Mouse (Mus musculus): ENCODE data around the gene Ambra1. TPM values are rescaled to one million over a fixed set of nuclear protein-coding genes. Genes with fewer than 3 reads are reported as not detected.

The Ambra1 gene
- polyA plus RNA-seq, 1 experiment from 2014 or later: 8.7 TPM

DNA sequence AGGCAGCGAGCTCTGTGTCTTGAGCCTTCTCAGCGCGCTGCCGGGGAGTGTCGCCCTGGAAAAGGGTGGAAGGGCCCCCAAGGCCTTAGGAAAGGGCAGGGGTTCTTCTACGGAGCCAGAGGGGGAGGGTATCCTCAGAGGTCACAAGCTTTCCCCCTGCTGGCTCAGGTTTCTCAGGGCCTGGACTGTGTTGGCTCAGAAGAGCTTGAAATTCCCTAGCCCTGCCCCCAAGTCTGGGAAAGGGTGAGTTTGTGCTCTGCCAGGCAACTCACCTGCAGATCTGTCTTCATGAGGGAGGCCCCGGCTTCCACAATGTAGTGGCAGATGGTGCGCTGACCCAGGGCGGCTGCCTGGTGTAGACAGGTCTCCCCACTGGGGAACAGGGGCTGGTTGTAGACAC, 203.5 kb downstream of the Ambra1 start:
- H3K9ac ChIP-seq: no peak overlapping the region
- H3K4me2 ChIP-seq: no peak overlapping the region
- no peaks in the 10 kb centered on the region for H3K9me3 ChIP-seq (replicated peaks)
- H3K4me3 ChIP-seq: no peak overlapping the region
- H3K27ac ChIP-seq: peak overlapping the region; percentile 64
- 75% methylated on average over 9 of the region's 9 CpGs for WGBS (ENCODE audit: insufficient replicate concordance)
- H3K36me3 ChIP-seq: peaks cover 59% of the 10 kb centered on the region
- peaks cover 55% of the 10 kb centered on the region for H3K4me1 ChIP-seq
- ATAC-seq: no peak
- H3K27me3 ChIP-seq (replicated peaks): peaks cover 31% of the 10 kb centered on the region

DNA sequence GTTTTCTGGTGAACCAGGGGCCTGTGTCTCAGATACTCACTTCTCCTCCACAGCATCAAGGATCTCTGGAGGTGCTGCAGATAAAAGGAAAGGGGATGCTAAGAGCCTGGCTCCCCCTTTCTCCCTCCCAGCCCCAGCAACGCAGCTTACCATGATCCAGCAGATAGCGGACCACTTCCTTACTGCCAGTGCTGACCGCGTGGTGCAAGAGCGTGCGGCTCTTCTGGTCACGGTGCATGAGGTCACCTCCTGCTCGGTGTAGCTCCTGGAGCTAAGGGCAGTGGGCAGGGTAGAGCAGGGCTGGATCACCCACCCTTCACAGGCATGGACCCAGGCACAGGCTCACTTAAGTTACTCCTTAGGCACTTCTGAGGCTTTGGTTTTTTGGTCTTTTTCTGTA, 204.1 kb downstream of the Ambra1 start:
- no peak overlapping the region for H3K9ac ChIP-seq
- peaks cover 54% of the 10 kb centered on the region for H3K4me1 ChIP-seq
- peak; percentile 11; the same call in 1 of the 2 replicates for ATAC-seq
- no peak overlapping the region for H3K4me3 ChIP-seq
- peaks cover 26% of the 10 kb centered on the region for H3K27me3 ChIP-seq (replicated peaks)
- no peak overlapping the region for H3K4me2 ChIP-seq
- no peak overlapping the region for H3K27ac ChIP-seq
- WGBS (ENCODE audit: insufficient replicate concordance): 35% methylated on average over 8 of the region's 8 CpGs
- peaks cover 64% of the 10 kb centered on the region for H3K36me3 ChIP-seq
- H3K9me3 ChIP-seq (replicated peaks): no peaks in the 10 kb centered on the region

- 83% methylated on average over 9 of the region's 9 CpGs for WGBS (ENCODE audit: insufficient replicate concordance)
- no peak overlapping the region for H3K4me2 ChIP-seq
- peaks cover 74% of the 10 kb centered on the region for H3K36me3 ChIP-seq
- H3K27me3 ChIP-seq (replicated peaks): peaks cover 20% of the 10 kb centered on the region
- H3K4me3 ChIP-seq: no peak overlapping the region
- no peak for ATAC-seq
- H3K9me3 ChIP-seq (replicated peaks): no peaks in the 10 kb centered on the region
- H3K4me1 ChIP-seq: peaks cover 50% of the 10 kb centered on the region
- no peak overlapping the region for H3K9ac ChIP-seq
- H3K27ac ChIP-seq: no peak overlapping the region
Observed at GRCm38 (mm10) chr2:91934826-91935525, 205.0 kb downstream of the Ambra1 start.

DNA sequence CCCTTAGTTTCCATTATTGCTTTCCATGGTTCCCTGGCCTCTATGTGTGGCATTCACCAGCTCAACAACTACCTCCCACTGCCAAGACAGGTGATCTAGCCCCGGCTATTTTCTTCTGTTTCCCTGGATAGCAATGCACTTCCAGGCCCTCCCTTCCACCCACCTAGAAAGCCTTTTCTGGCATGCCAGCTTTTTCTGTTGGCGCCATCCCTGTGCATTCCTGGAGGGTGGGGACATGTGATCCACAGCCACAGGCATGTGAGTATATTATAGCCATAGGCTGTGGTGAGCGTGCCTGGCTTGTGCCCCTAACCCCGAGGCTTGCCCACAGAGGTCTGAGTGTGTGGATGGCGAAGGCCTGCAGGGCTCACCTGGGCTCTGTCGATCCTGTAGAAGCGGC, 206.2 kb downstream of the Ambra1 start:
- no peak overlapping the region for H3K4me3 ChIP-seq
- H3K27ac ChIP-seq: no peak overlapping the region
- ATAC-seq: no peak
- peaks cover 86% of the 10 kb centered on the region for H3K36me3 ChIP-seq
- peaks cover 38% of the 10 kb centered on the region for H3K4me1 ChIP-seq
- 88% methylated on average over 7 of the region's 7 CpGs for WGBS (ENCODE audit: insufficient replicate concordance)
- H3K27me3 ChIP-seq (replicated peaks): peaks cover 8% of the 10 kb centered on the region
- H3K9me3 ChIP-seq (replicated peaks): no peaks in the 10 kb centered on the region
- no peak overlapping the region for H3K4me2 ChIP-seq
- H3K9ac ChIP-seq: no peak overlapping the region

- Histone ChIP-seq H3K27me3 (replicated peaks) (no peaks in the 10 kb centered on the region), H3K4me3 (no peak overlapping the region), H3K9ac (no peak overlapping the region), H3K4me1 (peaks cover 15% of the 10 kb centered on the region), H3K27ac (no peak overlapping the region), H3K36me3 (peaks cover 96% of the 10 kb centered on the region), H3K9me3 (replicated peaks) (no peaks in the 10 kb centered on the region), H3K4me2 (no peak overlapping the region)
- no peak for ATAC-seq
- 89% methylated on average over 15 of the region's 15 CpGs for WGBS (ENCODE audit: insufficient replicate concordance)
Observed at GRCm38 (mm10) chr2:91939303-91939935, 209.5 kb downstream of the Ambra1 start.

- no peak for ATAC-seq
- Histone ChIP-seq H3K27me3 (replicated peaks) (no peaks in the 10 kb centered on the region), H3K4me3 (no peak overlapping the region), H3K9me3 (replicated peaks) (no peaks in the 10 kb centered on the region), H3K4me1 (peaks cover 39% of the 10 kb centered on the region), H3K27ac (no peak overlapping the region), H3K9ac (no peak overlapping the region), H3K4me2 (no peak overlapping the region), H3K36me3 (peaks cover 88% of the 10 kb centered on the region)
- 82% methylated on average over 6 of the region's 6 CpGs for WGBS (ENCODE audit: insufficient replicate concordance)
Observed at GRCm38 (mm10) chr2:91942356-91942755, 212.4 kb downstream of the Ambra1 start.

GRCm38 (mm10) chr2:91944170-91944950, 214.4 kb downstream of the Ambra1 start:
- WGBS (ENCODE audit: insufficient replicate concordance): 36% methylated on average over 13 of the region's 13 CpGs
- no peaks in the 10 kb centered on the region for H3K9me3 ChIP-seq (replicated peaks)
- H3K27me3 ChIP-seq (replicated peaks): no peaks in the 10 kb centered on the region
- H3K4me1 ChIP-seq: peaks cover 59% of the 10 kb centered on the region
- H3K4me2 ChIP-seq: peak overlapping the region; percentile 44
- H3K9ac ChIP-seq: peak overlapping the region; percentile 39
- peak overlapping the region; percentile 67 for H3K27ac ChIP-seq
- peak; percentile 40 for ATAC-seq
- H3K36me3 ChIP-seq: peaks cover 68% of the 10 kb centered on the region
- H3K4me3 ChIP-seq: 0 out of 2 replicates have a peak overlapping the region, but pooled peaks have one; percentile 1

DNA sequence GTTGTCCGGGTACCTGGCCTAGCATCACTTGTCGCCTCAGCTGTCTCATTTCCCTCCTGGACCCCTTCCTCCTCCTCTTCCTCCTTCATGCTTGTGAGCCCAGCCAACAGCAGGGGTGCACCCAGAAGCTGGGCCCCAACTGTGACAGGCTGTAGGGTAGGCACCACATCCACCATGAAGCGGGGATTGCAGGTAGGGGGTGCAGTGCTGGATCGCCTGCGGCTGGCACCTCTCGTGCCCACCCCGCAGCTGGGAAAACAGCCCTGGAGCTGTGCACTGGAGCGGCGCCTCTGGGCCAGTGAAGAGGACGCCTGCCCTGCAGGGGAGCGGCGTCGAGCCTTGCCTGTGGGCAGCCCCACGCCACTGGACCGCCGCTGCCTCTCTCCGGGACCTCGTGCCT, 215.5 kb downstream of the Ambra1 start, which contains the start of gene Gm9821:
Gene Gm9821 (plus strand): TSS at position 221 of the 400 bp plus-strand sequence.
- Histone ChIP-seq H3K36me3 (peaks cover 56% of the 10 kb centered on the region), H3K4me1 (peaks cover 70% of the 10 kb centered on the region)

DNA sequence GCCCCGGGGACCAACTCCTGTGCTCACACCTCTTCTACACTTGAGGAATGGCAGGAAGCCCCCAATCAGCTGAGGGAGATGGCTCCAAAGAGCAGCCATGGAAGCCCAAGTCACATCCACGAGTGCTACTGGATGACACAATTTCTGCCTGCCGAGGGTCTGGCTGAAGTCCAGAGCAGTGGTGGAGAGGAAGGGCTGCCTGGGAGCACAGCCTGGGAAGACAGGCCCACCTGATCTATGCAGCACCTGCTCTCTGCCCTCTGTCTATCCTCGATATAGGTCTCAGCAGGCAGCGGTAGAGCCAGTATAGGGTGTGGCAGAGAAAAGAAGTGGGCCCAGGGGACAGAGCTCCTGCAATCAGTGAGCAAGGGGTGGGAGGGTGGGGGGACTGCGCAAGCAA, 216.9 kb downstream of the Ambra1 start:
- Histone ChIP-seq H3K4me1 (peaks cover 83% of the 10 kb centered on the region), H3K27me3 (replicated peaks) (no peaks in the 10 kb centered on the region), H3K4me3 (peak overlapping the region; percentile 63), H3K27ac (peak overlapping the region; percentile 94), H3K36me3 (peaks cover 44% of the 10 kb centered on the region), H3K9ac (peak overlapping the region; percentile 88), H3K9me3 (replicated peaks) (no peaks in the 10 kb centered on the region), H3K4me2 (peak overlapping the region; percentile 85)
- 26% methylated on average over 6 of the region's 6 CpGs for WGBS (ENCODE audit: insufficient replicate concordance)
- ATAC-seq: peak; percentile 17; the same call in 1 of the 2 replicates

More for the DNA sequence above, 215.5 kb downstream of the Ambra1 start, which contains the start of gene Gm9821:
- Histone ChIP-seq H3K27me3 (replicated peaks) (no peaks in the 10 kb centered on the region), H3K27ac (peak within 1 kb of the TSS; percentile 94), H3K4me3 (peak within 1 kb of the TSS; percentile 63; the same call in 1 of the 2 replicates), H3K4me2 (peak within 1 kb of the TSS; percentile 85), H3K9ac (peak within 1 kb of the TSS; percentile 88), H3K9me3 (replicated peaks) (no peaks in the 10 kb centered on the region)
- no peak for ATAC-seq
- WGBS (ENCODE audit: insufficient replicate concordance): 89% methylated on average over 18 of the region's 18 CpGs

- H3K36me3 ChIP-seq: peaks cover 36% of the 10 kb centered on the region
- peak overlapping the region; percentile 63 for H3K4me3 ChIP-seq
- peak overlapping the region; percentile 88 for H3K9ac ChIP-seq
- peak overlapping the region; percentile 94 for H3K27ac ChIP-seq
- H3K9me3 ChIP-seq (replicated peaks): no peaks in the 10 kb centered on the region
- peak; percentile 60 for ATAC-seq
- H3K4me1 ChIP-seq: peaks cover 91% of the 10 kb centered on the region
- 20% methylated on average over 11 of the region's 11 CpGs for WGBS (ENCODE audit: insufficient replicate concordance)
- H3K27me3 ChIP-seq (replicated peaks): no peaks in the 10 kb centered on the region
- peak overlapping the region; percentile 85 for H3K4me2 ChIP-seq
Observed at GRCm38 (mm10) chr2:91947397-91948150, 217.6 kb downstream of the Ambra1 start.

GRCm38 (mm10) chr2:91948151-91948509, 218.2 kb downstream of the Ambra1 start:
- H3K27ac ChIP-seq: peak overlapping the region; percentile 94
- peak; percentile 55 for ATAC-seq
- no peaks in the 10 kb centered on the region for H3K27me3 ChIP-seq (replicated peaks)
- peaks cover 31% of the 10 kb centered on the region for H3K36me3 ChIP-seq
- H3K4me2 ChIP-seq: peak overlapping the region; percentile 85
- no peaks in the 10 kb centered on the region for H3K9me3 ChIP-seq (replicated peaks)
- H3K9ac ChIP-seq: peak overlapping the region; percentile 88
- H3K4me3 ChIP-seq: peak overlapping the region; percentile 63
- peaks cover 95% of the 10 kb centered on the region for H3K4me1 ChIP-seq
- 2% methylated on average over 6 of the region's 6 CpGs for WGBS (ENCODE audit: insufficient replicate concordance)

Data from liver, embryonic 12.5 days (tissue).